Comparison of ENCODE assay signal across 7 mouse cellular contexts in the genomic region with DNA sequence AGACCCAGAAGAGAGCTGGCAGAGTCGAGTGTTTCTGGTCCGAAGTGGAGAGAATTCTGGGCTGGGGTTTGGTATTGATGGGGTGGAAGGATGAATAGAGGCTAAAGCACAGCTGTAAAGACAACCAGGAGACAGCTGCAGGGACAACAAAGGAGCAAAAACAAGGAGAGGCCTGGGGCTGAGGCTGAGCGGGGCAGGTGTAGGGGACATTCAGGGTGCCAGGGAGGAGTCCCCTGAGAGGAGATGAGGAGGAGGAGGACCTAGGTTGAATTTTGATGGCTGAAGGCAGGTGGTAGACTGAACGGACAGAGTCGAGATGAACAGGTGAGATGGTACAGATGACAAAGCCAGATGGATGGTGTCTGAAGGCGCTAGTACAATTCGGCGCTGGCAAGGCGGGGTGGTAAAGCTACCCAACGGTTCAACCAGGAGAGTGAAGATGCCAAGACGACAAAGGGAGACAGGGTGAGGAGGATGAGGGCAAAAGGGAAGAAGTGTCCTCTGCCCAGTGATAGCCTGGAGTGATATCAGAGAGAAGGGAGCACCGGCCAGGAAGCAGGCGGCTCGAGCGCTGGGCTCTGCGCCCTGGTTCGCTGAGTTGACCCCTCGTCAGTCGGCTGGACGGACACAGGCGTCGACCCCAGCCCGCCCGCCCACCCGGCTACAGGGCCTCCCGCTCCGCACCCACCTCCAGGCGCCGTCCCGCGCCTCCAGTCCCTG. TPM values are rescaled to one million over a fixed set of nuclear protein-coding genes. Genes with fewer than 3 reads are reported as not detected.
DNase-seq lines count a peak whose midpoint lies in the region; ATAC-seq lines count a peak whose summit lies in the region.

No protein-coding gene starts in this region.

- no peaks in the 10 kb centered on the region for H3K9me3 ChIP-seq in neural tube, embryonic 11.5 days (ENCODE audit: control insufficient read depth, low read length)
- no peaks in the 10 kb centered on the region for H3K9me3 ChIP-seq in forebrain, embryonic 11.5 days (ENCODE audit: control insufficient read depth, low read length)
- H3K9me3 ChIP-seq in limb, embryonic 12.5 days: no peaks in the 10 kb centered on the region
- H3K9me3 ChIP-seq in stomach, embryonic 14.5 days (ENCODE audit: control insufficient read depth, low read depth, low read length): no peaks in the 10 kb centered on the region

- DNase-seq in neural tube, embryonic 11.5 days (ENCODE audit: low spot score): no peak
- DNase-seq in neural tube, embryonic 10.5 days (ENCODE audit: extremely low spot score, low spot score): no peak
- DNase-seq in forebrain, embryonic 11.5 days (ENCODE audit: low spot score): no peak
- no peak for DNase-seq in adipocyte (ENCODE audit: low spot score)
- DNase-seq in layer of hippocampus, adult 9-10 months (ENCODE audit: low spot score): no peak

- peaks cover 8% of the 10 kb centered on the region for H3K36me3 ChIP-seq in neural tube, embryonic 11.5 days (ENCODE audit: control insufficient read depth, insufficient read depth, low read length)
- H3K36me3 ChIP-seq in forebrain, embryonic 11.5 days (ENCODE audit: control insufficient read depth, insufficient read depth, low read length): peaks cover 8% of the 10 kb centered on the region; the same call in 1 of the 2 replicates
- H3K36me3 ChIP-seq in limb, embryonic 12.5 days: peaks cover 44% of the 10 kb centered on the region
- H3K36me3 ChIP-seq in stomach, embryonic 14.5 days (ENCODE audit: control insufficient read depth, insufficient read depth, low read length): peaks cover 19% of the 10 kb centered on the region

- no peaks in the 10 kb centered on the region for H3K27me3 ChIP-seq in neural tube, embryonic 11.5 days (ENCODE audit: control insufficient read depth, insufficient read depth, low read length)
- no peaks in the 10 kb centered on the region for H3K27me3 ChIP-seq in forebrain, embryonic 11.5 days (ENCODE audit: control insufficient read depth, insufficient read depth, low read length)
- H3K27me3 ChIP-seq in limb, embryonic 12.5 days: no peaks in the 10 kb centered on the region
- no peaks in the 10 kb centered on the region for H3K27me3 ChIP-seq in stomach, embryonic 14.5 days (ENCODE audit: control insufficient read depth, insufficient read depth, low read length)

- H3K4me1 ChIP-seq in neural tube, embryonic 11.5 days (ENCODE audit: control insufficient read depth, insufficient read depth, low read length): peaks cover 12% of the 10 kb centered on the region; the same call in 1 of the 2 replicates
- H3K4me1 ChIP-seq in forebrain, embryonic 11.5 days (replicated peaks; ENCODE audit: control insufficient read depth, insufficient read depth, low read length): peaks cover 8% of the 10 kb centered on the region; the same call in 1 of the 2 replicates
- H3K4me1 ChIP-seq in limb, embryonic 12.5 days (replicated peaks): peaks cover 17% of the 10 kb centered on the region
- H3K4me1 ChIP-seq in stomach, embryonic 14.5 days (ENCODE audit: control insufficient read depth, insufficient read depth, low read length): peaks cover 4% of the 10 kb centered on the region; the same call in 1 of the 2 replicates

- peak overlapping the region; percentile 63 for H3K4me3 ChIP-seq in neural tube, embryonic 11.5 days (ENCODE audit: low read depth, low read length)
- H3K4me3 ChIP-seq in forebrain, embryonic 11.5 days (ENCODE audit: low read depth, low read length): peak overlapping the region; percentile 63
- peak overlapping the region; percentile 67 for H3K4me3 ChIP-seq in limb, embryonic 12.5 days (replicated peaks)
- peak overlapping the region; percentile 58 for H3K4me3 ChIP-seq in stomach, embryonic 14.5 days (ENCODE audit: low read depth, low read length)

- 9% methylated on average over 31 of the region's 31 CpGs for WGBS in neural tube, embryonic 11.5 days
- WGBS in forebrain, embryonic 11.5 days: 10% methylated on average over 29 of the region's 31 CpGs
- WGBS in limb, embryonic 12.5 days: 13% methylated on average over 30 of the region's 31 CpGs
- WGBS in stomach, embryonic 14.5 days: 8% methylated on average over 31 of the region's 31 CpGs

- peak overlapping the region; percentile 35; the same call in 1 of the 2 replicates for H3K27ac ChIP-seq in neural tube, embryonic 11.5 days (ENCODE audit: low read depth, low read length)
- no peak overlapping the region; the same call in 1 of the 2 replicates for H3K27ac ChIP-seq in forebrain, embryonic 11.5 days (ENCODE audit: low read depth, low read length)
- peak overlapping the region; percentile 73; the same call in 1 of the 2 replicates for H3K27ac ChIP-seq in limb, embryonic 12.5 days
- 0 out of 2 replicates have a peak overlapping the region, but pooled peaks have one; percentile 48 for H3K27ac ChIP-seq in stomach, embryonic 14.5 days (ENCODE audit: low read length)

- no peak; the same call in none of the 2 replicates for ATAC-seq in neural tube, embryonic 11.5 days (ENCODE audit: insufficient read depth, low FRiP score, low TSS enrichment)
- ATAC-seq in forebrain, embryonic 11.5 days (replicated peaks; ENCODE audit: low FRiP score): peak; percentile 67
- peak; percentile 46; the same call in 1 of the 2 replicates for ATAC-seq in limb, embryonic 12.5 days (ENCODE audit: insufficient number of reproducible peaks, insufficient read depth, low FRiP score, low TSS enrichment, low read depth)
- no peak; the same call in none of the 2 replicates for ATAC-seq in stomach, embryonic 14.5 days (ENCODE audit: insufficient number of reproducible peaks, insufficient read depth, low FRiP score, low read depth)

- H3K4me2 ChIP-seq in neural tube, embryonic 11.5 days (ENCODE audit: low read depth): peak overlapping the region; percentile 92
- H3K4me2 ChIP-seq in forebrain, embryonic 11.5 days (ENCODE audit: low read depth, low read length, severe bottlenecking): peak overlapping the region; percentile 80
- H3K4me2 ChIP-seq in limb, embryonic 12.5 days: peak overlapping the region; percentile 92
- H3K4me2 ChIP-seq in stomach, embryonic 14.5 days (replicated peaks; ENCODE audit: low read depth, low read length): peak overlapping the region; percentile 91

- peak overlapping the region; percentile 84 for H3K9ac ChIP-seq in neural tube, embryonic 11.5 days (ENCODE audit: low read length)
- H3K9ac ChIP-seq in forebrain, embryonic 11.5 days (ENCODE audit: low read length): peak overlapping the region; percentile 78
- peak overlapping the region; percentile 90 for H3K9ac ChIP-seq in limb, embryonic 12.5 days (replicated peaks)
- H3K9ac ChIP-seq in stomach, embryonic 14.5 days (replicated peaks; ENCODE audit: low read depth, low read length): peak overlapping the region; percentile 68

RNA-seq across cellular contexts. Expression of gene Tigd3, which starts 0.5 kb away (rescaled TPM):
- 5.7 and 6.6 TPM in 2 replicates for polyA plus RNA-seq in neural tube, embryonic 11.5 days (2014; fragmentation: Nextera tagmentation; extraction: Ambion mirVana)
- 10.1 and 10.7 TPM in 2 replicates for polyA plus RNA-seq in forebrain, embryonic 11.5 days (2014; fragmentation: Nextera tagmentation; extraction: Ambion mirVana)
- polyA plus RNA-seq in limb, embryonic 12.5 days (2016; fragmentation: Nextera tagmentation; extraction: Ambion mirVana): 5.5 and 6.6 TPM in 2 replicates
- polyA plus RNA-seq in stomach, embryonic 14.5 days (2014; fragmentation: Nextera tagmentation; extraction: Ambion mirVana): 3.1 and 3.2 TPM in 2 replicates

RNA-seq across cellular contexts. Expression of gene Slc25a45, which starts 15.8 kb away (rescaled TPM):
- 0.74 and 1.7 TPM in 2 replicates for polyA plus RNA-seq in neural tube, embryonic 11.5 days (2014; fragmentation: Nextera tagmentation; extraction: Ambion mirVana)
- polyA plus RNA-seq in forebrain, embryonic 11.5 days (2014; fragmentation: Nextera tagmentation; extraction: Ambion mirVana): 0.90 and 1.1 TPM in 2 replicates
- polyA plus RNA-seq in limb, embryonic 12.5 days (2016; fragmentation: Nextera tagmentation; extraction: Ambion mirVana): 1.2 and 2.1 TPM in 2 replicates
- 1.8 and 2.8 TPM in 2 replicates for polyA plus RNA-seq in stomach, embryonic 14.5 days (2014; fragmentation: Nextera tagmentation; extraction: Ambion mirVana)

RNA-seq across cellular contexts. Expression of gene Frmd8, which starts 18.4 kb away (rescaled TPM):
- 19.9 and 20.7 TPM in 2 replicates for polyA plus RNA-seq in neural tube, embryonic 11.5 days (2014; fragmentation: Nextera tagmentation; extraction: Ambion mirVana)
- polyA plus RNA-seq in forebrain, embryonic 11.5 days (2014; fragmentation: Nextera tagmentation; extraction: Ambion mirVana): 20.4 and 24.5 TPM in 2 replicates
- 37.2 and 41.4 TPM in 2 replicates for polyA plus RNA-seq in limb, embryonic 12.5 days (2016; fragmentation: Nextera tagmentation; extraction: Ambion mirVana)
- 18.3 and 18.6 TPM in 2 replicates for polyA plus RNA-seq in stomach, embryonic 14.5 days (2014; fragmentation: Nextera tagmentation; extraction: Ambion mirVana)

RNA-seq across cellular contexts. Expression of gene Dpf2, which starts 19.4 kb away (rescaled TPM):
- polyA plus RNA-seq in neural tube, embryonic 11.5 days (2014; fragmentation: Nextera tagmentation; extraction: Ambion mirVana): 195 and 225 TPM in 2 replicates
- polyA plus RNA-seq in forebrain, embryonic 11.5 days (2014; fragmentation: Nextera tagmentation; extraction: Ambion mirVana): 232 and 246 TPM in 2 replicates
- polyA plus RNA-seq in limb, embryonic 12.5 days (2016; fragmentation: Nextera tagmentation; extraction: Ambion mirVana): 192 and 199 TPM in 2 replicates
- 132 and 148 TPM in 2 replicates for polyA plus RNA-seq in stomach, embryonic 14.5 days (2014; fragmentation: Nextera tagmentation; extraction: Ambion mirVana)

RNA-seq across cellular contexts. Expression of gene Cdc42ep2, which starts 31.2 kb away (rescaled TPM):
- 3.9 and 4.0 TPM in 2 replicates for polyA plus RNA-seq in neural tube, embryonic 11.5 days (2014; fragmentation: Nextera tagmentation; extraction: Ambion mirVana)
- 1.8 and 2.5 TPM in 2 replicates for polyA plus RNA-seq in forebrain, embryonic 11.5 days (2014; fragmentation: Nextera tagmentation; extraction: Ambion mirVana)
- polyA plus RNA-seq in limb, embryonic 12.5 days (2016; fragmentation: Nextera tagmentation; extraction: Ambion mirVana): 2.7 and 3.0 TPM in 2 replicates
- polyA plus RNA-seq in stomach, embryonic 14.5 days (2014; fragmentation: Nextera tagmentation; extraction: Ambion mirVana): 7.3 and 7.4 TPM in 2 replicates

Comparison
In these comparisons a context has a peak if more than half of its experiments do, and no peak if none do; other contexts are left out.
1. ATAC-seq: peak in forebrain, embryonic 11.5 days (single experiment) and limb, embryonic 12.5 days (single experiment); none in neural tube, embryonic 11.5 days (single experiment) and stomach, embryonic 14.5 days (single experiment).
2. Peak in every context shown above with its lines, with median percentiles within 50 percentile points of each other: H3K4me2 ChIP-seq, H3K4me3 ChIP-seq and H3K9ac ChIP-seq.